Mouse (Mus musculus) neutrophil, adult 5-6 weeks (primary cell): ENCODE results near the gene Cct7. TPM values are rescaled to one million over a fixed set of nuclear protein-coding genes. Genes with fewer than 3 reads are reported as not detected.

Experiments
- ATAC-seq: fragments of 151-379, 151-347 bp; 2 replicates; pipeline ENCODE4 v1.8.0; 2017; ENCODE audit warnings: mild to moderate bottlenecking, moderate TSS enrichment; ENCODE audit not compliant: insufficient number of reproducible peaks, poor library complexity, low FRiP score, severe bottlenecking; ENCODE audit errors: extremely low read depth
- total RNA-seq: library from RNA; stranded (forward); fragments of 200-1000 nt; gene quantifications from 2 replicates; pipeline ENCODE4 v1.2.3, GENCODE M21; 2017

The Cct7 gene
- total RNA-seq, 1 experiment from 2014 or later: 104 TPM

- ATAC-seq: no peak
Observed at GRCm38 (mm10) chr6:85496976-85497375, 45.7 kb downstream of the Cct7 start.

DNA sequence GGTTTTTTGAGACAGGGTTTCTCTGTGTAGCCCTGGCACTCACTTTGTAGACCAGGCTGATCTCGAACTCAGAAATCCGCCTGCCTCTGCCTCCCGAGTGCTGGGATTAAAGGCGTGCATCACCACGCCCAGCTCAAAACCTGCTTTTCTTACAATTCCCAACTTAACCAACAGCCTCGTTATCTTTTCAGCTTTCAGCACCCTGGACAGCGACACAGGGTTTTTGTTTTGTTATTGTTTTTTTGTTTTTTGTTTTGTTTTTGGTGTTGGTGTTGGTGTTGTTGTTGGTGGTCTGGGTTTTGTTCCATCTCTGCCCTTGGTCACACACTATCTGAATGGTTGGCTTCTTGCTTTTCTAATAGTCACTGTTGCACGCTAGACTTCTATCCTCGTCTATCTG lies 46.8 kb downstream of the Cct7 start:
- ATAC-seq: no peak

GRCm38 (mm10) chr6:85500416-85500815 lies 49.1 kb downstream of the Cct7 start:
- no peak for ATAC-seq

GRCm38 (mm10) chr6:85501571-85502102 lies 50.3 kb downstream of the Cct7 start:
- ATAC-seq: no peak

- no peak for ATAC-seq
Observed at GRCm38 (mm10) chr6:85502103-85502910, 51.0 kb downstream of the Cct7 start.

GRCm38 (mm10) chr6:85502911-85503250 lies 51.6 kb downstream of the Cct7 start, which contains the start of gene Fbxo41:
Gene Fbxo41 (minus strand): TSS chr6:85502994.
- no peak for ATAC-seq

- ATAC-seq: no peak
Observed at GRCm38 (mm10) chr6:85504908-85505307, 53.6 kb downstream of the Cct7 start.

DNA sequence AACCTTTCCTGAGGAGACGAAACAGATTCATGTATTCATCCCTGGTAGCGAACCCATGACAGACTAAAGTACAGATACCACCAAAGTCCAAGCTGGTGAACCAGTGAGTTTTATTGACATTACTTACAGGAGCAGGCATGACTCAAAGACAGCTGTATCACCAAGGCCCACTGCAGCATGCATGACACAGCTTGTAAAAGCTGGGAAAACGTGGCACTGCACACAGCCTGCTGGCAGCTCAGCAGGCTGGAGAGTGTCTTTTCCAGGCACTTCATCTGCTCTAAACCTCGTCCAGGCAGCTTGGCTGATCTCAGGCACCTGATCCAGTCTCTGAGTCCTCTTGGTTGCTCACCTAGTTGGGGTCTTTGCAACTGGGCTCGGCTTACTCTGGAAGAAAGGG lies 57.3 kb downstream of the Cct7 start:
- ATAC-seq: no peak

DNA sequence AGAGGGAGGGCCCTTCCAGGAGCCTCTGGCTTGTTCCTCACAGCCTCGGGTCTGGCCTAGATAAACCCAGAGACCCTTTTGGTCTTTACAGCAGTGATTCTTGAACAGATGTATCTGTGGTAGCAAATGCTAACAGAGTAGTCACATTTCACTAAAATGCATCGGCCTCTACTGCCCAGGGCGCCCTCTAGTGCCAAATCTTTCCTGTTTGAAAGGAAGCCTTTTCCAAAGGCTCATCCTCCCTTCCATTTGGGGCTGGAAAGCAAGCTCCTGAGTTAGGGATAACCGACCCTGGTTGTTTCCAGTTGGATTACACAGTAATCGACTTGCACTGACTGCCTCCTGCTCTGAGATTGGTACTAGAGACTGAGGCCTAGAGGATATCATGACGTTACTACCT lies 59.2 kb downstream of the Cct7 start:
- no peak for ATAC-seq

DNA sequence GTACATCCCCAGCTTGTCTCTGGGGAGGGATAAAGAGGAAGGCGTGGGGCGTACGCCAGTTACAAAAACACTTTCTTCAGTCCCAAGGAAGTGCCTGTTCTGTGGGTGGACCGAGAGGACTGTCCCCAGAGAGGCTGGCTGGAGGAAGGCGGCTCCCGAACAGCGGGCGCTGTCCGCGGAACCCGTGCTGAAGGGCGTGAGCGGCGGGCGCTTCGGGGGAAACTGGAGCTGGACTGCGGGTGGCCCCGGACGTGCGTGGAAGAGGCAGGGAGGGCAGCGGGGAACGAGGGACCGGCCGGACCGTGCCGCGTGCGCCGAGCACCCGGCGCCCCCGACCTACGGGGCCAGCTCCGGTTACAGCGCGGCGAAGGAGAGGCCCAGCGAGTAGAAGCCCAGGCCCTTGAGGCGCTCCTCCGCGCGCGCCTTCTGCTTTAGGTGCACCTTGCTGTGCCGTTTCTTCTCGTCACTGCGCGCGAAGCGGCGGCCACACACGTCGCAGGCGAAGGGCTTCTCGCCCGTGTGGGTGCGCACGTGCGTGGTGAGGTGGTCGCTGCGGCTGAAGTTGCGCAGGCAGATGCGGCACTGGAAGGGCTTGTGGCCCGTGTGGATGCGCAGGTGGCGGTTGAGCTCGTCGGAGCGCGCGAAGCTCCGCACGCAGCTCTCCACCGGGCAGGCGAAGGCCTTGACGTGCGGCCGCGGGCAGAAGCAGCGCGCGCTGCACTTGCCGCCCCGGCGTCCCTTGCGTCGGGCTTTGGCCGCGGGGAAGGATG lies 60.2 kb downstream of the Cct7 start:
- ATAC-seq: no peak

GRCm38 (mm10) chr6:85512056-85512440 lies 60.7 kb downstream of the Cct7 start:
- no peak for ATAC-seq

DNA sequence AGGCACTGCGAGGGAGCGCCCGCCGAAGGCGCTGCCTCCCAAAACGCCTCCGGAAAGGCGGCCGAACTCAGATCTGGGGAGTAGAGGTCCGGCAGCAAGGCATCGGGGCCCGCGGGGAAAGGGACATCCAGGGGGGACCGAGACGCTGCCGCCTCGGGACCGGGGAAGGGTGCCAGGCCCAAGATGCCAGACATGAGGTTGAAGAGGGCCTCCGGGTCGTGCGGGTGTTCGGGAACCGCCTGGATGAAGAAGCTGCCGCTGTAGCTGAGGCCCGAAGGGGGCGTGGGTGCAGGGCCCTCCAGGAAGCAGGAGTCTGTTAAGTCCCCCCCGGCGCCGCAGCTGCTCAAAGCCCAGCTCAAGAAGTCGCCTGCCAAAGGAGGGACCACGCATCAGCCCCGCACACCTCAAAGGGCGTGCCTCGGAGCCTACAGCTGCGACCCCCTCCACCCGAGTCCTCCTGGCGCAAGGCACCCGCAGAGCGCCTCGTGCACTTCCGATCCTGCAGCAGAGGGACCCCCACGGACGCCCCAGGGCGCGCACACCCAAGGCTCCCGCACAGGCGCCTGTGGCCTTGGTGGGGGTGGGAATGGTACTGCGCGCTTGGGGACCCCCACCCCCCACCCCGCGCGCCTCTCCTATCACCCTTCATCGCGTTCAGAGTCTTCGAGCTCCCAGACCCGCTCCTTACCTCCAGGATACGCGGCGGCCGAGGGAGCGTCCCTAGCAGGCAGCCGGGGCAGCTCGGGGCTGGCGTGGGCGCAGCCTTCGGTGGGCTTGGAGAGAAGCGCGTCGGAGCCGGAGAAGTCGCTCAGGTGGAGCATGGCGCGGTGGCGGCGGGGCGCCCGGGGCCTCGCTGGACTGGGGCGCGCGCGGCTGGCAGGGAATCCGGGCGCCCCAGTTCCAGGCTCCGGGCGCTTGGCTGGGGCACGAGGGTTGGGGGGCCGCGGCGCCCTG lies 61.5 kb downstream of the Cct7 start:
- ATAC-seq: no peak

DNA sequence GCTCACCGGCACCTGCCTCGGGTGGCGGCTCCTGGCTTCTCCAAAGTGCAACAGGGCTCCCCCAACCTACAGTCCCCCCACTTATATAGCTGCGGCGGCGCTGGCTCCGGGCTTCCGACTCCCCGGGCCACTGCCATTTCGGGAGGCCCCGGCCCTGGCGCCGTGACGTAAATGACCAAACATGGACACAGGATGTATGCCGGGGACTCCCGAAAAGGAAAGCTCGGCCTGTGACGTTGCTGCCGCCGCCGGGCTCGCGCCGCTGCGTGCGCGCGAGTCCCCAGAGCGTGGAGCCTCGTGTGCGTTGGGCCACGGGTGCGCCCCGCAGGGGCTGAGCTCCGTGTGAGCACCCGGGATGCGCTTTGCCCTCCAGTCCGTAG lies 62.2 kb downstream of the Cct7 start, which contains the start of gene Egr4:
TSS of gene Egr4 (minus strand) at position 59 of the 380 bp plus-strand sequence.
- ATAC-seq: no peak

DNA sequence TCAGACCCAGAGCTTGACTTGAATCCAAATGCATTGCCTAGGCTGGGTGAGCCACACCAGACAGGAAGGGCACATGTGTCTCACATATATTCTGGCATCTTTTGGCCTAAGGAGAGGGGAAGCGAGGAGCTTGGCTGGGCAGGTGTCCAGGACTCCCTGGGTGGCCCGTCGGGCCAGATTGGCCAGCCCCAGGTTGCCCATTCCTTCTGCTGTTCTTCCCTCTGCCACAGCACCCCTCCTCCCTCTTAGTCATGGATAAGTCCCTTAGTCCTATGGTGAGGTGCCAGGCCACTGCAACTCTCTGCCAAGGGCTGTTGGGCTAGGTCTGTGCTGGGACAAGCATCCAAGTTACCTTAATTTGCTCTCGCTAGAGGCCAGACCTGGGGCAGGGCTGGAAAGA lies 64.6 kb downstream of the Cct7 start:
- no peak for ATAC-seq

Other genes with a start within 250 kb of the Cct7 start
- gene Sfxn5, start 118.1 kb upstream of the Cct7 start, total RNA-seq: 104 and 118 TPM in 2 replicates
- 10.8 and 10.9 TPM in 2 replicates for gene Rab11fip5, start 76.9 kb upstream of the Cct7 start, total RNA-seq
- not detected in 2 replicates for gene Noto, start 27.6 kb upstream of the Cct7 start, total RNA-seq
- 22.2 and 23.2 TPM in 2 replicates for gene Smyd5, start 19.5 kb upstream of the Cct7 start, total RNA-seq
- 12.7 and 16.9 TPM in 2 replicates for gene Pradc1, start 456 bp downstream of the Cct7 start, total RNA-seq
- gene Fbxo41, start 51.5 kb downstream of the Cct7 start, total RNA-seq: 0.12 TPM in 1 of 2 replicates, not detected in the other
- not detected in 2 replicates for gene Egr4, start 62.1 kb downstream of the Cct7 start, total RNA-seq
- gene Alms1, start 136.0 kb downstream of the Cct7 start, total RNA-seq: 3.0 and 4.5 TPM in 2 replicates